Mouse (Mus musculus): ENCODE data around the gene Prkar1b. TPM values are rescaled to one million over a fixed set of nuclear protein-coding genes. Genes with fewer than 3 reads are reported as not detected.

Gene Prkar1b
- total and polyA plus RNA-seq, 2 experiments: 0.22 to 0.37 TPM

- peaks cover 3% of the 10 kb centered on the region; the same call in 1 of the 2 replicates for H3K79me2 ChIP-seq (ENCODE audit: control insufficient read depth, insufficient read depth, low read length)
- peaks cover 12% of the 10 kb centered on the region for H3K4me1 ChIP-seq (ENCODE audit: control insufficient read depth, insufficient read depth, low read length)
- H3K27ac ChIP-seq (replicated peaks; ENCODE audit: insufficient read depth, low read depth, low read length): no peak overlapping the region
- H3K9ac ChIP-seq (ENCODE audit: low read depth, low read length): no peak overlapping the region
- H3K27me3 ChIP-seq (ENCODE audit: control insufficient read depth, insufficient read depth, low read length): no peaks in the 10 kb centered on the region
- peaks cover 1% of the 10 kb centered on the region; the same call in 1 of the 2 replicates for H3K36me3 ChIP-seq (ENCODE audit: control insufficient read depth, insufficient read depth, low read length)
- DNase-seq (ENCODE audit: extremely low read depth, low read depth, low spot score): no peak
- no peak overlapping the region for H3K4me3 ChIP-seq (ENCODE audit: insufficient read depth, low read depth, low read length)
- TF ChIP-seq POLR2A (IDR thresholded peaks at IDR 0.05; ENCODE audit: extremely low read depth, insufficient read depth, low read length) (no peak), CTCF (IDR thresholded peaks at IDR 0.05; ENCODE audit: low read depth, low read length) (no peak)
- WGBS: 93% methylated on average over 6 of the region's 6 CpGs
Observed at GRCm38 (mm10) chr5:138989567-138989966, 160.2 kb downstream of the Prkar1b start.

DNA sequence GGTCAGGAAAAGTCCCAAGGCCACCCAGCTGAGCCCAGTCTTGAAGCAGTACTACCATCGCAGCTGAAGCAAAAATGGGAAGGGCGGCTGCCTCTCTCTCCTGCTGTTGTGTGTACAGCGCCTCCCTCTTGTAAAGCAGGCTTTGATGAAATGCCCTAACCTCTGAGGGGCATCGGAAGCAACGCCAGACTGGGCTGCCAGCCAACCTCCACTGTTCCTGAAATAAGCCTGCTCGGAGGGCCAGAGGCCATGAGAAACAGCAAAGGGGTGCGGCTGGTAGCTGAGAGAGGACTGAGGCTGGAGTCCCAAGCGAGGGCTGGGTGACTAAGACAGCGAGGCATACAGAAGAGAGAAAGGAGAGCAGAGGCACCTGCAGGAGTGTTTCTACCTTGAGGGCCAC, 161.0 kb downstream of the Prkar1b start:
- peak; percentile 36 for DNase-seq (ENCODE audit: extremely low read depth, low read depth, low spot score)
- Histone ChIP-seq H3K27ac (replicated peaks; ENCODE audit: insufficient read depth, low read depth, low read length) (no peak overlapping the region), H3K27me3 (ENCODE audit: control insufficient read depth, insufficient read depth, low read length) (no peaks in the 10 kb centered on the region), H3K9ac (ENCODE audit: low read depth, low read length) (no peak overlapping the region), H3K36me3 (ENCODE audit: control insufficient read depth, insufficient read depth, low read length) (peaks cover 5% of the 10 kb centered on the region), H3K4me1 (ENCODE audit: control insufficient read depth, insufficient read depth, low read length) (peaks cover 11% of the 10 kb centered on the region), H3K4me3 (ENCODE audit: insufficient read depth, low read depth, low read length) (no peak overlapping the region), H3K79me2 (ENCODE audit: control insufficient read depth, insufficient read depth, low read length) (peaks cover 3% of the 10 kb centered on the region; the same call in 1 of the 2 replicates)
- TF ChIP-seq CTCF (IDR thresholded peaks at IDR 0.05; ENCODE audit: low read depth, low read length): no peak
- 40% methylated on average over 9 of the region's 9 CpGs for WGBS

- WGBS: 95% methylated on average over 10 of the region's 10 CpGs
- peaks cover 5% of the 10 kb centered on the region for H3K36me3 ChIP-seq (ENCODE audit: control insufficient read depth, insufficient read depth, low read length)
- H3K4me3 ChIP-seq (ENCODE audit: insufficient read depth, low read depth, low read length): no peak overlapping the region
- H3K79me2 ChIP-seq (ENCODE audit: control insufficient read depth, insufficient read depth, low read length): peaks cover 3% of the 10 kb centered on the region; the same call in 1 of the 2 replicates
- H3K27ac ChIP-seq (replicated peaks; ENCODE audit: insufficient read depth, low read depth, low read length): no peak overlapping the region
- TF ChIP-seq POLR2A (IDR thresholded peaks at IDR 0.05; ENCODE audit: extremely low read depth, insufficient read depth, low read length): no peak
- TF ChIP-seq CTCF (IDR thresholded peaks at IDR 0.05; ENCODE audit: low read depth, low read length): no peak
- H3K9ac ChIP-seq (ENCODE audit: low read depth, low read length): no peak overlapping the region
- H3K27me3 ChIP-seq (ENCODE audit: control insufficient read depth, insufficient read depth, low read length): no peaks in the 10 kb centered on the region
- H3K4me1 ChIP-seq (ENCODE audit: control insufficient read depth, insufficient read depth, low read length): peaks cover 5% of the 10 kb centered on the region
- DNase-seq (ENCODE audit: extremely low read depth, low read depth, low spot score): no peak
Observed at GRCm38 (mm10) chr5:138987994-138988393, 161.8 kb downstream of the Prkar1b start.

GRCm38 (mm10) chr5:138981921-138982320, 167.9 kb downstream of the Prkar1b start:
- Histone ChIP-seq H3K4me3 (ENCODE audit: insufficient read depth, low read depth, low read length) (no peak overlapping the region), H3K4me1 (ENCODE audit: control insufficient read depth, insufficient read depth, low read length) (peaks cover 18% of the 10 kb centered on the region), H3K27me3 (ENCODE audit: control insufficient read depth, insufficient read depth, low read length) (no peaks in the 10 kb centered on the region), H3K36me3 (ENCODE audit: control insufficient read depth, insufficient read depth, low read length) (peaks cover 4% of the 10 kb centered on the region), H3K79me2 (ENCODE audit: control insufficient read depth, insufficient read depth, low read length) (no peaks in the 10 kb centered on the region), H3K27ac (replicated peaks; ENCODE audit: insufficient read depth, low read depth, low read length) (no peak overlapping the region), H3K9ac (ENCODE audit: low read depth, low read length) (no peak overlapping the region)
- 94% methylated on average over 9 of the region's 9 CpGs for WGBS
- TF ChIP-seq CTCF (IDR thresholded peaks at IDR 0.05; ENCODE audit: low read depth, low read length): no peak
- TF ChIP-seq POLR2A (IDR thresholded peaks at IDR 0.05; ENCODE audit: extremely low read depth, insufficient read depth, low read length): no peak
- DNase-seq (ENCODE audit: extremely low read depth, low read depth, low spot score): no peak

- TF ChIP-seq CTCF (IDR thresholded peaks at IDR 0.05; ENCODE audit: low read depth, low read length) (no peak), POLR2A (IDR thresholded peaks at IDR 0.05; ENCODE audit: extremely low read depth, insufficient read depth, low read length) (no peak)
- Histone ChIP-seq H3K4me1 (ENCODE audit: control insufficient read depth, insufficient read depth, low read length) (peaks cover 18% of the 10 kb centered on the region), H3K27ac (replicated peaks; ENCODE audit: insufficient read depth, low read depth, low read length) (peak overlapping the region; percentile 23), H3K9ac (ENCODE audit: low read depth, low read length) (peak overlapping the region; percentile 22; the same call in 1 of the 2 replicates), H3K79me2 (ENCODE audit: control insufficient read depth, insufficient read depth, low read length) (no peaks in the 10 kb centered on the region), H3K36me3 (ENCODE audit: control insufficient read depth, insufficient read depth, low read length) (peaks cover 6% of the 10 kb centered on the region; the same call in 1 of the 2 replicates), H3K27me3 (ENCODE audit: control insufficient read depth, insufficient read depth, low read length) (no peaks in the 10 kb centered on the region), H3K4me3 (ENCODE audit: insufficient read depth, low read depth, low read length) (no peak overlapping the region)
- WGBS: 19% methylated on average over 9 of the region's 9 CpGs
- DNase-seq (ENCODE audit: extremely low read depth, low read depth, low spot score): peak; percentile 89
Observed at GRCm38 (mm10) chr5:138980608-138981007, 169.2 kb downstream of the Prkar1b start.

- H3K79me2 ChIP-seq (ENCODE audit: control insufficient read depth, insufficient read depth, low read length): no peaks in the 10 kb centered on the region
Observed at GRCm38 (mm10) chr5:138979840-138980239, 170.0 kb downstream of the Prkar1b start.

More at GRCm38 (mm10) chr5:138979840-138980239, 170.0 kb downstream of the Prkar1b start:
- WGBS: 23% methylated on average over 8 of the region's 8 CpGs
- H3K27me3 ChIP-seq (ENCODE audit: control insufficient read depth, insufficient read depth, low read length): no peaks in the 10 kb centered on the region
- peak; percentile 40 for DNase-seq (ENCODE audit: extremely low read depth, low read depth, low spot score)
- peak overlapping the region; percentile 25; the same call in 1 of the 2 replicates for H3K9ac ChIP-seq (ENCODE audit: low read depth, low read length)
- H3K27ac ChIP-seq (replicated peaks; ENCODE audit: insufficient read depth, low read depth, low read length): peak overlapping the region; percentile 23; the same call in 1 of the 2 replicates
- no peak overlapping the region for H3K4me3 ChIP-seq (ENCODE audit: insufficient read depth, low read depth, low read length)
- H3K36me3 ChIP-seq (ENCODE audit: control insufficient read depth, insufficient read depth, low read length): peaks cover 6% of the 10 kb centered on the region; the same call in 1 of the 2 replicates
- H3K4me1 ChIP-seq (ENCODE audit: control insufficient read depth, insufficient read depth, low read length): peaks cover 18% of the 10 kb centered on the region
- TF ChIP-seq CTCF (IDR thresholded peaks at IDR 0.05; ENCODE audit: low read depth, low read length) (no peak), POLR2A (IDR thresholded peaks at IDR 0.05; ENCODE audit: extremely low read depth, insufficient read depth, low read length) (0 out of 2 replicates have a peak, but pooled peaks have one; percentile 7)

All from liver, adult 2 months (tissue).